Mouse (Mus musculus) kidney, postnatal 36 days (tissue): ENCODE results near the gene Fmo2.

Experiments used
- DNase-seq, 2 experiments: peaks; one replicate each; pipeline ENCODE4 v3.0.0; 2021 to 2022; ENCODE audit warnings: mixed read lengths in 2 of 2

The Fmo2 gene

DNA sequence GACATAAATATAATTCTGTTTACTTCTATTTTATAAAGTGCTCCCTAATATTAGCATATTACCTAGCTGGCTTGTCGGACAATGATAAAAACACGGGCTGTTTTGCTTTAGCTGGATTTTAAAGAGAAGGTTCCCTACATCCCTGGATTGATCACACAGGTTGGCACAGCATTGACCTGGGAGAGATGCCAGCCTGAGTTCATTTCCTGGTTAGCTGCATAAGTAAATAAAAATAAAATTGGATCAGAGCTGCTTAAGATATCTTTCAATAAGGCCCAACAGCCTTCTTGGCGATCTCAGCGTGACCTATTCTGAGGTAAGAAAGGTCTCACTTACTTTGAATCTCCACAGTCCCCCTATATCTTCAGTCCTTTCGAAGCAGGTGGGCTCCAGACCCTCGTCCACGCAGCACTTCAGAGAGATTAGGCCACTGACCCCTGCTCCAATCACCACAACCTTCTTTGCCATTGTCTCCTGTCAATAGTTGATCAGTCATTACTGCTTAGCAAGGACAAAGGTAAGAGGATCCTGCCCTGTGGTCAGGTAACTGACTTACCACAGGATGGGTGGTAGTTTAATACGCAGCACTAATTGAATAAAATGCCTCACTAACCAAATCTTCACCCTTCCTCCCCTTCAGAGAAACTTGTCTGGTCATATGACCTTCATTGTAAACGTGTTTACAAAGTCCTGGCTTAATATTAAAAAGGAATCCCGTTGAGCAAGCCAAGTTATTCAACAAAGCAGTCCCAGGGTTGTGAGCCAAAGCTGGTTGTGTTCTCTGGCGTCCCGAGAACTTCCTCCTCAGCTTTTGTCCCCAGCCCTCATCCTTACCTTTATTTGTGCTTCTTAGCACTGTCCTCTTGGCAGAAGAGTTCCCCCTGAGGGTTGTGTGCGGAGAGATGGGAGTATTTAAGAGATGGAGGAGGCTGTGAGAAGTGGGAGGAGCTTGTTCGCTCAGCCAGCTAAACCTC lies at the start of gene Fmo2:
TSS of gene Fmo2 (minus strand) at position 889 of the 974 bp plus-strand sequence.
- peak; percentile 60 to 77 for DNase-seq

DNA sequence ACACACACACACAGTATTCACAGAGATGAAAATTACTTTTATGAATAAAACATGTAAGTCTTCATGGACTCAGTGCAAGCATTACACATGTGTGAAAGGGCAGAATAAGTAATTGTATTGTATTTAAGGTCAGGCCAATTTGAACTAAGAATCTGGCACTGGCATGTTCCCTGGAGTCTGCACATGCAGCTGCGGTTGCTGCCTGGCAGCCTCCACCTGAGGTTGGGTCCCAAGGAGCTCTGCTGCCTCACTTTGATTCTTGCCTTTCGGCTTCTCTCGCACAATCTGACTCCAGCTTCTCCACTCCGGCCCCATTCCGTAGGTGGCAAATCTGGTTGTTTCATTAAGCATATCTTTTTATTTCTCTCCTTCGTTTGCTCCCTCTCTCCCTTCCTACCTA lies 49.4 kb upstream of the Fmo2 start:
- DNase-seq, result no peak

DNA sequence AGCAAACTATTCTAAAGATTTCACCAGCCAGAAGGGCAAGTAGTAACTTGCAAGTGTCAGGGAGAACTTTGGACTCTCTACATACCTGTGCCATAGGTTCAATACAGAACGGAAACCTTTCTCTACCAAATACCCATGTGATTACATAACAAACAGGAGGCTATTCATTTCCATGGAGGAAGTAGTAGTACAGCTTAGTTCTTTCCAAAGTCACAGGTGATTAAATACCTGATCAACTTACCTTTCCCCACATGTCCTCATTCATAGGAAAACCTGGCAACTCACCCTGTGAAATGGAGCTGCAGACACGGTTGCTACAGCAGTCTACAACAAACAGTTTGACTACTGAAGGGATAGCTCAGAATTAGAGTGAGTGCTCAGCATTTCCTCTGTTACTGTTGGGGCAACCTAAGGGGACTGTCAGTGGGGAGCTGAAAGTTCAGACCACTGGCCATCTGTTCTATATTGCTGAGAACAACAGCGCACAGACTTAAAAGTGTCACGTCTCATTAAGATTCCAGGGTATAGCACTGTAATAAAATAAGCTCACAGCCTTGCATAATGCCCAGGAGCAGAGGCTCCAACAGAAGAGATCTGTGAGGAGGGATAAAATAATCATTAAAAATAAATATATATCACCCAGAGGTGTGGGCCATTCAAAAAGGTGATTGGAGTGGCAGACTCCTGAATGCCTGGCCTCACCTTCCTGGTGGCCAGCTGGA lies 48.5 kb upstream of the Fmo2 start:
- no peak for DNase-seq

DNA sequence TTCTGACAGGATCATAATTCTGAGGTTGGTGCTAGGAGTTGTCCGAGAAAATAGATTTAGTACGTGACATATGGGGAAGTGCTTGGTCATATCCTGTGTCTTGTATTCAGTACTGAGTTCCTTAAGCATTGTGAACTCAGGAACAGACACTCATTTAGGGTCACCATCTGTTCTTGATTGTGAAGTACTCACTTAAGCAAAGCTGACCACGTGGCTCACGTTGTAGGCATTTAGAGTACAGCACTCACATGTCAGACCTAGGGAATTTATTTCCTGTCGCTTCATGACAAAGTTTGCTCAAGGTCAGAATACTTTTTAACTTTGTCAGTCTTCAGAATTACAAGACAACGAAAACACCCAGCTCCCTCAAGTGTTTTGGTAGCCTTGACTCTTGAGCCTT lies 45.2 kb upstream of the Fmo2 start:
- DNase-seq, result no peak

DNA sequence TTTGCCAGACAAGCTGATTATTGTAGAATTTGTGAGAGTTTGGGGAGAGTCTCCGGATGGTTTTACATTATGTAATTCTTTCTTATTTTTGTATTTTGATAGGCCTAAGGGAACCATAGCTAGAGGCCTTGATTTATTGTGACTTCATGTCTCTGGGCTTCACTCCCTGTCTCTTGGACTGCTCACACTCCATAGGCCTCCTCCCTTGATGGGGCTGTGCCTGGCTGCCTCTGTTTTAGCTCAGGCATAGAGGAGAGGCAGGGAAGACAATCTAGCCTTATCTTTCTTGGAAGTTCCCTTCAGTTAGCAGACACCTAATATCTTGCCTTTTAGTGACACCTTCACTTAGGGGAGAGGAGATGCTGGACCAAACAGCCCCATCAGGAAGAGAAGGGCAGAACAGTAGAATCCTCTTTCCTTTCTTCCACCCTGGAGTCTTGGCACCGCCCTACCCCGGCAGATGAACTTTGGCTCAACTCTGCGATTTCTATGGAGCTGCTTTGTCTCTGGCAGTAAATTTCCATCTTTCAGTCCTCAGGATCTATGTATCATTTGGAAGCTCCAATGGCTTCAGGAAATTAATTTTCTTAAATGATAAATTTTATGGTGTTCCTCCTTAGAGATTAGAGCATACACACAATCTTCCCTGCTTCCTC lies 40.3 kb upstream of the Fmo2 start:
- peak; percentile 52 to 55 for DNase-seq

DNA sequence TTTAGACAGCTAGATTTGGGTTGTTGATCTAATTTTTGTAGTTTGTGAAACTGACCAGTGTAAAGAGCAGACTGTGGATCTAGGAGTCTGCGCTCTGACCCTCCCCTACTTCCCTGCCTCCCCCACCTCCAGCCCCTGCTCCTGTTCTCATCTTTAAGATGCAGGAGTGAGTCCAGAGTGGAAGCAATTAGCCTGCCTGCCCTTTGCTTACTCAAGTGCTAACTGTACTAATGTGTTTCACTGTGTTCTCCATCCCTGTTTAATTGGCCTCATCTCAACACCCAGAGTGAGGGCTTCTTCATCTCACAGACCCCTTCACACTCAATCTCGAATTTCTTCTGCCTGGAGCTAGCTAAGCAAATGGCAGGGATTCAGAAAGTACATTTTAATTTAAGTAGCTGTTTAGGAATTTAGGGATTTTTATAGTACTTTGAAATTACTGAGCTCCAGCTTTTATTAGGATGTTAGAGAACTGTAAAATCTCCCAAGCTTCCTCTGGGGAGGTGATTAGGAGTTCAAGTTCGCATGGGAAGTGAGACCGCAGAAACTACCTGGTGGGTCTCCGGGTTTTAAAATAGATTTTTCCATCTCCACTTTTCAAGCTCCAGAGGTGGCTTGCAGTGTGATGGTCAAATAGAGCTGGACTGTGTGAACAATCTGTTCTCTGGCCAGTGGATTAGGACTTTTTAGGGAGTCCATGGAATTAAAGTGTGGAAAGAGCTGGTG lies 39.6 kb upstream of the Fmo2 start:
- no peak for DNase-seq

DNA sequence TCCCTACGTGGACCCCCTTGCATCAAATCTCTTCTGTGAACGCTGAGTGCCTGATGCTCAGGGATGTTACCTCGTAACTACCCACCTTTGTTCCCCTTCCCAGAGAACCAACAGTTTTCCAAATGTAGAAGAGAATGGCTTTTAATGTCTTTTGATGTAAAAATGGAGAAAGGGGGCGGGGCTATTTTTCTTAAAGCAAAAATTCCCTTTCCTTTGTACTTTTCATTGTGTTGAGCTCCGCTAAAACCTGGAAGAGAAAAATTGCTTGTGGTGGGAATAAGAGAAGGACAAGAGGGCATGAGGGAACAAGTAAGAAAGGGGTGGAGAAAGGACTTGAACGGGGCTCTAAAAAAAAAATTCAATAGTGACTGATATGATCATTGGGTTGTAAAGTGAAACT lies 38.9 kb upstream of the Fmo2 start, which contains the start of gene Fmo6:
TSS of gene Fmo6 (minus strand) at position 101 of the 400 bp plus-strand sequence.
- DNase-seq, result no peak

DNA sequence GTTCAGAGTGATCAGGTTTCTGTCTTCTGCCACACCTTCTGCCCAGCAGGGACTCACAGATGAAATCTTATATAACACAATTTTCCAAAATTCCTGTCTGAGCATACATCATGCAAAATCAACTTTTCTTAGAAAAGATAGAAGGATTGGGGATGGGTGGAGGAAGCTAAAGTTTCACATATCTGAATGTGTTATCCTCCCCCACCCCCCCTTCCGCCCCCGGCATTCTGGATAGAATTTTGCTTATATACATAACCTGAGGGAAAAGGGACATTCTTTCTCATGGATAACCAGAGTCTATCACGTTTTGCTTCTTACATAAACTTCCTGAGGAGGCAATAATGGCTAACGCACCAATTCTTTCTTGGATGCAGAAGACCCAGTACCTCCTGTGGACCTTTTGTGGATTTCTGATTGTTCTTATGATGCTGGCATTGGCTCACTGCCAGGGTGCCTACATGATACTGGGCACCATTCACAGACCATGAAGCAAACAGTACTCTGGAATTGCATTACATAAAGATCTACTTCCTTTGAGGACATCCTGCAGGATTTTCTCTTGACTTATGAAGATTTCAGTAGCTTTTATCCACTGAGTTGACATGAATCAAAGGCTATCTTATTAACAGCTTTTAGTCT lies 36.0 kb upstream of the Fmo2 start:
- DNase-seq, result no peak

DNA sequence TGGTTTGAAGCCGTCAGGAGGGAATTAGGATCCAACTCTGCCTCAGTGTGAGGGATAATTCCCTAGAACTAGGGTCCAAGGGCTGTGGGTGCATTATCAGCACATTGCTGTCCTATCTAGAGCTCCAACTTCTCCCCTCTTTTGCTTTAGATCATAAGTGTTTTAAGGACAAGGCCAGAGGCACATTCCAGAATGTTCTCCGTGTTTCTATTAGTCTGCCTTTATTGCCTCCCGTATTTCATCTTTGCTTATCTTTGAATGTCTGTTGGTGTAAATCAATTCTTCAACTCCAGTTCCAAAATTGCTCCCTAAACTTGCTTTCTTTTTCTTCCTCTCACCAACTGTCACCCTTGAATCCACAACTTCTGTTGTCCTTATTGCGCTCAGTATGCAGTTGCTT lies 33.9 kb upstream of the Fmo2 start:
- DNase-seq, result peak in 1 of 2 experiments; percentile 30

DNA sequence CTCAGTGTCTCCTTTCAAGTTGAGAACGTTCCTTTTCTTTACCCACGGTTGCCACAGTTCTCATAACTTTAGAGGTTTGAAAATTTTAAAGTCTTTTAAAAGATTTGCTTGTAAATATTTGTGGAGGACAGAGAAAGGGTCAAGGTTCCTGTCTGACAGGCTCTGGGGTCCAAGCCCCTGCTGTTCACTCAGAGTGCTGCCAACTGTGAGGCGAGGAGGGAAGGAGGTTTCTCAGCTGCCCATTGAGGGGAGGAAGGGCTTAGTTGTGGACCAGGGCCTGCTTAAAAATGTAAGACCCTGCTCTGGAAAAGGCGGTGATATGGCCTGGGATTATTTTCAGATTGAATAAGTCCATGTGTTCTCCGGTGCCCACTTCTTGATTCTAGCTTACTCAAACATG lies 33.4 kb upstream of the Fmo2 start:
- DNase-seq, result no peak

DNA sequence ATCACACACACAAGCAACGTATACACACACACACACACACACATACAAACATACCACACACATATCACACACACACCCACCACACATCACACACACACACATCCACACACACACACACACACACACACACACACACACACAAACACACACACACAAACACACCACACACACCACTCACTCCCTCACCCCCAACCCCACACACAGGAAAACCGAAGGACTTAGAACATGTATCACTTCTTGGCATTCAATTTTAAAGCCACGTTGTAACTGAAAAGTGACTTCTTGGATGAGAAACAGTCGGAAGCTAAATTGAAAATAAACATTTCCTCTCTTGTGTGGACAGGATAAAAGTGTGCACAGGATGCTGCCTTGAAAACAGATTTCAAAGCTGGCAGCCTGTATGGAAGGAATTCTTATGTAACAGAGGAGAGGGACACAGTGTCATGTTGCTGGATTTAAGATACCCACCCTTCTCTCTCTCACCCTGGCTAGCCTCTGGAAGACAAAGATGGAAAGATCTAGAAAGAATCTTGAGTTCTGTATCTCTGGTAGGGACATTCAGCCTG lies 32.9 kb upstream of the Fmo2 start:
- DNase-seq, result peak in 1 of 2 experiments; percentile 33

DNA sequence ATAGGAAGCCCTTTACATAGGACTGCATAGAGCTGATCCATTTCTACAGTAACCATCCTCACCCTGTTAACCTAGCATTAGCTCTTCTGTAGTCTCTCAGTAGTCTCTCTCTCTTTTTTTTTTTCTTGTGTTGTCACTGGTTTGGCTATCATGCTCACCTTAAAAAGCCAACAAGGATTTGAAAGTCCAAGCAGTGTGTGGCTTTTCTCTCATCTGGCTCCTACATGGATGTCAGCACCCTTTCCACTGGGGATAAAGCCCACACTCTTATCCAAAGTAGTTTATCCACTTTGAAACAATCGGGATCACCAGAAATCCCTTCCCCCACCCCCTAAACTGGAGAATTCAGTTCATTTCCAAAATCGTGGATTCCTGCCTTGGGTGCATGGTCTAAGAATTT lies 32.1 kb upstream of the Fmo2 start:
- no peak for DNase-seq

DNA sequence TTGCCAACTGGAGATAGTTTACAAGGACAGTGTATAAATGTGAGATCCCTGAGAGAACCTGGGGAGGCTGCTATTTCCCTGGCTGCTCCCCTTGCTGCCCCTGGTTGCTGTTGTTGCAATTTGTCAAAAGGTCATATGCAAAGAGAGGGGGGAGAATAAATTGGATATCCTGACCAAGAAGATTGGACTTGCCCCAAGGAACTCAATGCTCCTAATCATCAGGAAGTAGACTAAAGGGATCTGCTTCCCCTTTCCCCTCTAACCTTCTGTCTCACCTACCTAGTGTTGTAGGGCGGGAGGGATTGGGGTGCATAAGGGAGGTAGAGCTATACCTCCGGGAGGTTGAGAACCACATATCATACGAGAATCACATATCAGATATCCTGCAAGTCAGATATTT lies 30.6 kb upstream of the Fmo2 start:
- no peak for DNase-seq

DNA sequence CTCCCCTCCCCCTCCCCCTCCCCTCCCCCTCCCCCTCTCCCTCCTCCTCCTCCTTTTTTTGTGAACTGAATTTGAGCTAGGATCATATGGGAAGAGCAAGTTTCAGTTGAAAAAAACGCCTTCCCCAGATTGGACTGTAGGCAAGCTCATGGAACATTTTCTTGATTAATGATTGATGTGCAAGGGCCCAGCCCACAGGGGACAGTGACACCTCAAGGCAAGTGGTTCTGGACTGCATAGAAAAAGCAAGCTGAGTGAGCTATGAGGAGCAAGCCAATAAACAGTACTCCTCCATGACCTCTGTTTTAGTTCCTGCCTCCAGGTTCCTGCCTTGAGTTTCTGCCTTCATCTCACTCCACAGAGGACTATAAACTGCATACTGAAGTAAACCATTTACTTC lies 26.6 kb upstream of the Fmo2 start:
- DNase-seq, result peak; percentile 24 to 27

DNA sequence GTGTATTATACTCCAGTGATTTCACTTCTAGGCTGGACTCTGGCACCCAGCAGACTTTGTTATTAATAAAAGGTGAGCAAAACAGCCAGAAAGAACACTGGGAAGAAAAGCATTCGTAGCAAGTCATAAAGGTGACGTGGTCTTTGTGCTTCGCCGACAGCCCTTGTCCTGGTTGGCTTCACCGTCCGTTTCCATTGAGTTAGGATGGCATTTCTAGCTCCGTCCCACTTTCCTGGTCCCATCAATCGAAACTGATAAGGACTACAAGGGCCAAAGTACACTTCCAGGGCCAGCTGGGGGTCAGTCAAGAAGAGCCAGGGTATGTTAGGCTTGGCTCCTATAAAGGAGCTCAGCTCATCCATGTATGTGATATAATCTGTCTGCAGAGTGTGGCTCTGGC lies 18.1 kb upstream of the Fmo2 start:
- DNase-seq, result no peak

DNA sequence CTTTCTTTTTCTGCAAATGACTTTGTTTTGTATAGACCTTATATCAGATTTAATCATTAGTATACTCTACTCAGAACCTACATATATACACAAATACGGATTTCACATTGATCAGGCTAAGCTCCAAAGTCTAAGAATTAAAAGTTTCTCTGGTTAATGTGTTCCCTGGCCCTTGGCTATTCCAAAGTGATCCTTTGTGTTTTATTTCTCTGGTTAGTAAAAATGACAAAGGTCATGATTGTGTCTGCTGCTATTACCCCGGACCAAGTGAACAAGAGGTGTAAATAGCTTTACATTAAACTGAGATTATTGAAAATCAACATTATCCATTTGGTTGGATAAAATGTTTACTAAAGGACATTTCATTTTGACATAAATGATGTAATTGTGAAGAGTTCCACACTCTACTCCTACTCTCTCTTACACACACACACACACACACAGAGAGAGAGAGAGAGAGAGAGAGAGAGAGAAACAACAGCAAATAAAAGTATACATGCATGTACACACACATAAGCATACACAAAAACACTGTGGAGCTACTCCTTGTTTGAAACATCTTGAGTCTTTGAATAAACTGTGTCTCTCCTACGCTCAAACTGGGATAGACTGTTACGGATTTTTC lies 16.5 kb upstream of the Fmo2 start:
- DNase-seq, result no peak

DNA sequence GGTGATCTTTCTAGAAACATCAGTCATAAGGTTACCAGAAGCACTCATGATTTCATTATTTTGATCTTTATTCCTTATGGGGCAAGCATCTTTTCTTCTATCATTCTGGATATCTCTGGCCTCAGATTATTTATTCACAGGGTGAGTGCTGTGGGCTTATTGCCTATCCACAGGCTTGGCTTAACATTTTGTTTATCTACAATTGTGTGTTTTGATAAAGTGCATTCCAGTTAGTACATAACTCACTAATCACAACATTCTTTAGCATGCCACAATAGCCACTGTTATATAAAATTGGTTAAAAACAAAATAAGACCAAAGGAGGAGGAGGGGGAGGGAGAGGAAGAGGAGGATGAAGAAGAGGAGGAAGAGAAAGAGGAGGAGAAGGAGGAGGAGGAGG lies 13.6 kb upstream of the Fmo2 start:
- DNase-seq, result no peak

DNA sequence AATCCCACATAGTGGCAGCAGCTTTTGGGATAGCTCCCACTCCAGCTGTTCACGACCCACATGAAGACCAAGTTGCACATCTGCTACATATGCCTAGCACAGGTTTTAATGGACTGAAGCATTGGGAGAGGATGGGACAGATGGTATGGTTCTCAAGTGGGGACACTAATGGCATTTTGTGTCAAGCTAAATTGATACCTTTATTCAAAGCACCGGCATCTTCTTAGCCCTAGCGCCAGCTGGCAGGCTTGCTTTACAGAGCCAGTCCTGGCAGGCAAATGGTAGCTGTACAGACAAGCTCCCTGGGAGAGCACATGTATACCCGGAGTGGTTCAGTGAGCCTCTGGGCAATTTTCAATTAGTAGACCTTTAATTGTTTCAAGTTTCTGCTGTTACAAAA lies 3.4 kb upstream of the Fmo2 start:
- DNase-seq, result no peak

DNA sequence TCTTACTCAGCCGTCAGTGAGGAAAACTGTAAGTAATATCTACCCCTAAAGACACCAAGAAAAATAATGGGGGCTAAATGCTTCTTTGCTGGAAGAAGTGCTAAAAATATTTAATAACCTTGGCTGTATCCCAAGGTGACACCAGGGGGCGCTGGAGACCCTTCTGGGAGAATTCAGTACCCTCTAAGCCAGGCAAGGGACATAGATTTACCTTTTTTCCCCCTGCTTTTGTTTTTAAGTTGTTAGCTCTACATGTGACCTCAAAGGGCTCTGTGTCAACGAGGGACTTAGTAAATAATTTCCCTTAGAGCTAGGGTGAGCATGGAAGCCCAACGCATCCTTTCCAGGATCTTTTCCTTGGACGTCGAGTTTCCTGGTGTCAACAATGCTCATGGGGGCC lies 2.6 kb downstream of the Fmo2 start:
- peak; percentile 80 to 90 for DNase-seq

DNA sequence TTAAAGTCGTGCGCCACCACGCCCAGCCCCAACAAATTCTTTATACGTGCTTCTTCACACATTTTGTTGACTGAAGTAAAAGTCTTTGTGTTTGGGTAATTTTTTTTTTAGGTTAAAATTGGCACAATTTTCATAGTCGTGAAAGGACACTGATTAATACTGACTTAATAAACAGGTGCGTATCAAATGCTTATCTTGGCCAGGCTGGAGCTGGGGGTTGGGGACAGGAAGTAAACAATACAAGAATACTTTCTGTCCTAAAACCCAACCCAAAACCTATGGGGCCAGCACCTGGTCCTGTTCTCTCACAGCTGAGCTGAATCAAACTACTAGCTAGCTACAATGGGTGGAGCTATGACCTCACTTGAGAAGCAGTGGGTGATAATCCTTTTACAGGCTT lies 5.5 kb downstream of the Fmo2 start:
- no peak for DNase-seq

DNA sequence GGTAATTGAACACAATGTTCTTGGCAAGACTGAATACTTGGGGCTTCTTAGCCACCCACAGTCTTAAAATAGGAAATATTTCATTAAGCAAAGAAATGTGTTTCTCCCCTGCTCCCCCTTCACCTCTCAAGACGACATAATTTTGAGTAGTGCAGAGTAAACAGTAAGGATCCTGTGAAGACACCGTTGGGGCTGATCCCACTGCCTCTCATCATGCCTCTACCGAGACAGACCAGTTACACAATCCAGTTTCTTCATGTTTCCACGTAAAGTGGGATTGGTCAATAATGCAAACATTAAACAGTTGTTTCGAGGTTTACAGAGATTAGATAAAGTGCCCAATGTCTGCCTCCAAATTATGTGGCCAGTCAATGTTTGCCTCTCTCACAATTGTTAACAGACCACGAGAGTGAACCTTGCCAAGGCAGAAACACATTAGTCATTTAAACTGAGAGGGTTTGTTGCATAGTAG lies 6.5 kb downstream of the Fmo2 start:
- peak; percentile 38 to 71 for DNase-seq
